Mouse (Mus musculus) frontal cortex, adult 2 months (tissue): ENCODE results near the gene Snx11. TPM values are rescaled to one million over a fixed set of nuclear protein-coding genes. Genes with fewer than 3 reads are reported as not detected.

Experiments
- DNase-seq, 2 experiments: peaks; one replicate each; pipeline ENCODE4 v3.0.0; 2022; ENCODE audit warnings: low spot score in 1 of 2; ENCODE audit errors: extremely low spot score in 1 of 2
- polyA plus RNA-seq: library from polyadenylated mRNA; depleted of rRNA; stranded (reverse); fragments of >200 nt; gene quantifications from 2 replicates; pipeline ENCODE4 v1.2.3, GENCODE M21; 2012; rRNA removed

The Snx11 gene
- polyA plus RNA-seq, 1 experiment, result 48.0 TPM

DNA sequence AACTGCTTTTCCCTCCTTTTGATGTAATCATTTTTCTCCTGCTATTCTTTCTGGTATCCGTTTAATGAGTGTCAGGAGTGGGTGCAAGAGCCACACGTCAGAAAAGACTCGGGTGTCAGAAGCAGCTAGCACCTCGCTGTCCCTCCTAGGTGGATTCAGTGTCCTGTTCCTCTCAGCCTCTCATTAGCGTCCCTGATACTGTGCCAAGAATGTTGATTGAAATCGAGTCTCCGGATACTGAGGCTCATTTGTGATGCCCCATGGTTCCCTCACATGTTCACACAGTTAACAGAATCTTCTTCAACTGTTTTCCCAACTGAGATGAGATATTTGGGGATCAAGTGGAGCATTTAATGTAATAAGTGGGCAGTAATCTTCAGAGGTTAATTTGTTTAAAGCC lies 58.8 kb downstream of the Snx11 start:
- no peak for DNase-seq

Other genes with a start within 250 kb of the Snx11 start
- gene Cbx1, start 11.6 kb upstream of the Snx11 start, polyA plus RNA-seq, result 37.5 and 42.8 TPM in 2 replicates
- 184 and 186 TPM in 2 replicates for gene Nfe2l1, start 52.4 kb upstream of the Snx11 start, polyA plus RNA-seq
- 13.3 and 16.2 TPM in 2 replicates for gene Copz2, start 72.3 kb upstream of the Snx11 start, polyA plus RNA-seq
- gene Cdk5rap3, start 138.9 kb upstream of the Snx11 start, polyA plus RNA-seq, result 37.8 and 45.8 TPM in 2 replicates
- gene Prr15l, start 150.5 kb upstream of the Snx11 start, polyA plus RNA-seq, result not detected in 2 replicates
- gene Pnpo, start 166.4 kb upstream of the Snx11 start, polyA plus RNA-seq, result 34.9 and 35.9 TPM in 2 replicates
- gene Sp2, start 205.4 kb upstream of the Snx11 start, polyA plus RNA-seq, result 11.5 and 12.1 TPM in 2 replicates
- 0.50 and 0.62 TPM in 2 replicates for gene Sp6, start 235.8 kb upstream of the Snx11 start, polyA plus RNA-seq